Mouse (Mus musculus): ENCODE measurements around the gene Igsf8. TPM values are rescaled to one million over a fixed set of nuclear protein-coding genes. Genes with fewer than 3 reads are reported as not detected.

Gene Igsf8
- polyA plus RNA-seq (2017; shearing (Covaris generic)), result 34.4 TPM

DNA sequence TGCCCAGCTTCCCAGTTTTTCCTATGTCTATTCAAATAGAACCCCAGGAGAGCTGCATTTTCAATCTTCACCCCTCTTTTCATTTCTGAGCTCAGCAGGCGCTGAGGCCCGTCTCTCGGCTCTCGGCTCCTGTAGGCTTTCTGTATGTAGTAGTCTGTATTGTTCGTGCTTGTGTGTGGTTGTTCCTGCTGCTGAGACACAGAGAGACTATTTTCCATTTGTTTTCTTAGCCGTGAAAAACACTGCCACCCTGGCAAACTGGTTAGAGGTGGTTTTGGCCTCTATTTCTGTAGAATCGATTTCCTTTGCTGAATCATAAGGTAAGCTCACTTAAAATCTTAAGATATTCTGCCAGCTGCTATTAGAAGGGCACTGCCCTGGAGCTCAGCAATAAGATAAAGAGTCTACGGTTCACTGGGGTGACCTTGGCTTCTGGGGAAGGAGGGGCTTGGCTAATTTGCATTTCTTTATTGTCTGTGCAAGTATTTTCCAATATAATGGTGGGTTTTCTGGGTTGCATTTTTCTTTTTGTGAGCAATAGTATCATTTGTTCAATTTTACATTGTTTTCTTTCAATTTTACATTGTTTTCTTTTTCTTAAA lies at the start of gene Igsf8:
Gene Igsf8 (plus strand): TSS at position 165 of the 602 bp plus-strand sequence.

DNA sequence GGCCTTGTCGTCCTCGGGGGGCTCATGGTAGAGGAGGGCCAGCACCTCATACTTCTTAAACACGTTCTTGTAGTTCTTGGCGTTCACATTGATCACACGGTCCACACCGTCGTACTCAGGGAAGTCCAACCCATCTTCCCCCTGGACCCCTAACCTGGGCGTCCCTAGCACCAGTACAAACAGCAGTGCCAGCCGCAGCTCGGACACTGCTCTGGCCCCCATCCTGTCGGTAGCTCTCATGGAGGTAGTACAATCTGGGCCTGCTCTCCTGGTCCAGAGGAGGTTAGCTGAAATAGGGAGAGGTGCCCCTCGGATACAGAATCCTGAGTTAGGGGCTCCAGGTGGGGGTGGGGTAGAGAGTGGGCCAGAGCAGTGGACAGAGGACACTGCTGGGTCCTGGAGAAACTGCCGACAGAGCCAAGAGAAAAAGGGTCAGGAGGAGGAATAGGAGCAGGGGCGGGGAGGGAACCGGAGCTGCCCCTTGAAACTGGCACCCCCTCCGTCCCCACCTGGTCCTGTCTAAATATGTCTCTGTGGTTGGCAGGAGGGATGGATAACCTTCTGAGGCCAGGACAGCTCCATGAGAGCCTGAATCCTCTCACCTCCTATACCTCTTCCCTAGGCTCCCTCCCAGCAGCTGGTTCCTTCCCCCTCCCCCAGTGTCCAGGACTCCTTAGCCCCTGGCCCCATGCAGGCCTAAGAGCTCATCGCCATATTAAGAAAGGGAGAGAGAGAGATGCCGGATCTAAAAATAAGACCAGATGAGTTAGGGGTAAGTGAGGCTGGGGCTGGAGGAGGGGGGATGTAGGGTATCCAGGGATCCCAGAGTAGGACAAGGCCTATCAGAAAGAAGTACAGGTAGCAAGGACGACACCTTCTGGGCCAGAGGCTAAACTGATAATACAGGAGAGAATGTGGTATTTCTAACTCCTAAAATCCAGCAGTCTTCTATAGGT lies 41.7 kb upstream of the Igsf8 start, which contains the start of gene Casq1:
Gene Casq1 (minus strand): TSS at position 418 of the 956 bp plus-strand sequence.

DNA sequence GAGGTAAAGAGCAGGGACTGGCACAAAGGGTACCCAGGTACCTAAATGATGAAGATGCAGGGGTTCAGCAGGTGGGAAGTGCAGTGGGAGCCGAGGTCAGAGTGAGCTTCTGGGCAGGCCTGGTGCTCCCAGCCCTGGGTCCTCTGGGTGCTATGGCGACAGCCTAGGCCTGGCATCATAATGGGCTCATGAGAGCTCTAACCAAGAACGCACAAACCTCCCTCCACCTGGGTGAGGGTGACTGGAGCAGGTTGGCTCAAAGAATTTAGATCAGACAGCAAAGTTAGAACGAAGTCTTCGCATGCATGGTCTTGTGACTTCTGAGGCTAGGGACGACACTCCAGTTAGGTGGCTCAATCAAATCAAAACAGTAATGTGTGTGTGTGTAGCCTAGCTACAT lies 3.1 kb upstream of the Igsf8 start, which contains the start of gene Atp1a4:
Gene Atp1a4 (minus strand): TSS at position 101 of the 400 bp plus-strand sequence.

DNA sequence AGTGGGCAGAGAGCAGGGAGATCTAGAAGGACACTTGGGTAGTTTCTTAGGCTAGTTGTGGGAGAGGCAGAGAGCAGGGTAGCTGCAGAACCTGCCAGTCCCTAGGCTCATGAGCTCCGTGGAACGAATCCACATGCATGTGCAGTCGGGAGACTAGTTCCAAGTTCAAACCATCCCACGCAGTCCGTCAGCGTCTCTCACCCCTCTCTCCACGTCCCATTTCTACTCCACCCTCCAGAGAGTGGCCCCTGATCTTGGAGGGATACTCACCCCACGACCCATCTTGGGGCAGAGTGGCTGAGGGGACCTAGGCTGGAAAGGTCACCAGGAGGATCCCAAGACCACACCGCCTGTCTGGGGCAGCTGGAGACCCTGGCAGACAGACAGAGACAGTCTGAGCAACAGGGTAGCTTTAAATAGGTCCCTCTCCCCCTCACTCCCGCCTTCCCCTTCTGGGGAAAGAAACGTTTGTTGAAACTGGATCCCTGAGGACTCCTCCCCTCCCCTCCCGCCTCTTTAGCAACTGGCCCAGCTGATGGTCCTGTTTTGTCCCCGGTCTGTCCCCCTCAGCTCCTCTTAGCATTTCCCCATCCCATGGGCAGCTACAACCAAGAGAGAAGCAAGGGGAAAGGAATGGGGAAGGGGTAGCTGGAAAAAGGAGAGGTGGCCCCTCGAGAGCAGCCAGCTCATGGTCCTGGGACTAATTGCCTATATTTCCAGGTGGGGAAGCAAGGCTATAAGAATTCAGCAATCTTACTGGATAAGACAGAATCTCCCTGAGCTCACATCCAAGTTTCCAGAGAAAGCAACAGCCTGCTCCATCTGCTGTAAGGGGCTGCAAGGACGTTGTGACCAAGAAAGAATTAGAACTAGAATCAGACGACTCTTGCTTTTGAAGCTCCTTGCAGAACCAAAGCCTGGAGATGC lies 36.4 kb downstream of the Igsf8 start, which contains the start of gene Atp1a2:
Gene Atp1a2 (minus strand): TSS at position 454 of the 927 bp plus-strand sequence.

DNA sequence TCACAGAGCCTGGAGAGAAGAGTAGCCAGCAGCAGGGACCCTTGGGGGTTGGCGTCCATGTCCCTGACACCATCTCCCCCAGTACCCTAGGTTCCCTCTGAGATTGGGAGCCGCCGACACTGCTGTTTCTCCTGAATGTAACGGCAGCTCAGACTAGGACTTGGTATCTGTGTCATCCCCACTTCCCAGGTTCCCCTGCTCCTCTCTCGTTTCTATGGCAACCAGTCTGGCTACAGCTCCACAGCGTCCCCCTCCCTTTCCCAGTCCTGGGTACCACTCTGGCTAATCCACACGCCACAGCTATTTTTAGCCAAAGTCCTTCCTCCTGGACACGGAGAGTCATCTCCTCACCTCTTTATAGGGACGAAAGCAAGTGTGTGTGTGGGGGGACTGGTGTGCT lies 67.7 kb downstream of the Igsf8 start, which contains the start of gene Kcnj9:
Gene Kcnj9 (minus strand): TSS at position 188 of the 400 bp plus-strand sequence.

DNA sequence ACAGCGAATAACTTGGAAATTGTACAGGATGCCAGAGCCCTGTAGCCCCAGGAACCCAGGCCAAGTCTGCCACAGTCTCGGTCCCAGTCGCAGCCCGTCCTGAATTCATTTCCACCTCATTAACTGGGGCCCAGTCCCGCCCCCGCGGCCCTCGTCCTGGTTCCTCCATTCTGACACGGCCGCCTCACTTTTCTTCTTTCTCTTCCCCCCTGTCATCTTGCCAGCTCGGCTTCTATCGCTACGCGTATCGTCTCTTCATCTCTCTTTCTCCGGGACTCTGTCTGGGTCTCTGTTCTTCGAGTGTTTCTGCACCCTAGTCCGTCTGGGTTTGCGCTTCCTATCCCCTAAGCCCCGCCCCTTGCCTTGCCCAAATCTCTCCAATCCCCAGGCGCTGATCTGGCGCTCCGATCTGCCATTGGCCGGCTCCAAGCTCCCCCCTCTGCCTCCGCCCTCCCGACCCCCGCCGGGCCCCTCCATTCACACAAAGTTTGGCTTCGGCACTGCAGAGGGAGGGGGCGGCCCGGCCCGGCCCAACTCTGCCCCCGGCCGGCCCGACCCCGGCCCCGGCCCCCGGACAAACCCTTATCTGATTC lies 79.4 kb downstream of the Igsf8 start, which contains the start of gene Kcnj10:
Gene Kcnj10 (plus strand): TSS at position 482 of the 593 bp plus-strand sequence.

Other genes starting within 250 kb of the Igsf8 start
- gene Vangl2, start 233.2 kb upstream of the Igsf8 start, polyA plus RNA-seq (2017; shearing (Covaris generic)), result 2.4 TPM
- gene Nhlh1, start 204.1 kb upstream of the Igsf8 start, polyA plus RNA-seq (2017; shearing (Covaris generic)), result not detected
- 274 TPM for gene Copa, start 179.1 kb upstream of the Igsf8 start, polyA plus RNA-seq (2017; shearing (Covaris generic))
- gene Ncstn, start 178.8 kb upstream of the Igsf8 start, polyA plus RNA-seq (2017; shearing (Covaris generic)), result 157 TPM
- 58.4 TPM for gene Pex19, start 134.9 kb upstream of the Igsf8 start, polyA plus RNA-seq (2017; shearing (Covaris generic))
- 165 TPM for gene Dcaf8, start 113.6 kb upstream of the Igsf8 start, polyA plus RNA-seq (2017; shearing (Covaris generic))
- gene Pea15a, start 54.8 kb upstream of the Igsf8 start, polyA plus RNA-seq (2017; shearing (Covaris generic)), result 75.5 TPM
- not detected for gene Casq1, start 41.8 kb upstream of the Igsf8 start, polyA plus RNA-seq (2017; shearing (Covaris generic))
- not detected for gene Atp1a4, start 3.2 kb upstream of the Igsf8 start, polyA plus RNA-seq (2017; shearing (Covaris generic))
- 0.98 TPM for gene Atp1a2, start 36.4 kb downstream of the Igsf8 start, polyA plus RNA-seq (2017; shearing (Covaris generic))
- gene Kcnj9, start 67.7 kb downstream of the Igsf8 start, polyA plus RNA-seq (2017; shearing (Covaris generic)), result 0.07 TPM
- 0.09 TPM for gene Kcnj10, start 79.6 kb downstream of the Igsf8 start, polyA plus RNA-seq (2017; shearing (Covaris generic))
- 10.5 TPM for gene Pigm, start 114.9 kb downstream of the Igsf8 start, polyA plus RNA-seq (2017; shearing (Covaris generic))
- gene Slamf9, start 213.7 kb downstream of the Igsf8 start, polyA plus RNA-seq (2017; shearing (Covaris generic)), result 0.21 TPM
- gene Igsf9, start 220.1 kb downstream of the Igsf8 start, polyA plus RNA-seq (2017; shearing (Covaris generic)), result 1.5 TPM
- 374 TPM for gene Tagln2, start 238.4 kb downstream of the Igsf8 start, polyA plus RNA-seq (2017; shearing (Covaris generic))